Mouse (Mus musculus) adipose tissue, adult 10 weeks (tissue): Measurements from ENCODE around the gene Lgr4. TPM values are rescaled to one million over a fixed set of nuclear protein-coding genes. Genes with fewer than 3 reads are reported as not detected.

Source experiments
- polyA plus RNA-seq: library from polyadenylated mRNA; stranded (reverse); fragments of 350-450 nt; fragmentation: Illumina TruSeq; extraction: RNeasy Lipid Tissue Mini Kit (QIAGEN cat#74804); gene quantifications from one replicate; pipeline ENCODE4 v1.2.3, GENCODE M21; 2014; ENCODE audit warnings: low read depth, low replicate concordance

The Lgr4 gene
- polyA plus RNA-seq, result 23.4 TPM

GRCm38 (mm10) chr2:109917496-109918413, at the start of gene Lgr4:
Lgr4 (plus strand) TSS chr2:109917647.

DNA sequence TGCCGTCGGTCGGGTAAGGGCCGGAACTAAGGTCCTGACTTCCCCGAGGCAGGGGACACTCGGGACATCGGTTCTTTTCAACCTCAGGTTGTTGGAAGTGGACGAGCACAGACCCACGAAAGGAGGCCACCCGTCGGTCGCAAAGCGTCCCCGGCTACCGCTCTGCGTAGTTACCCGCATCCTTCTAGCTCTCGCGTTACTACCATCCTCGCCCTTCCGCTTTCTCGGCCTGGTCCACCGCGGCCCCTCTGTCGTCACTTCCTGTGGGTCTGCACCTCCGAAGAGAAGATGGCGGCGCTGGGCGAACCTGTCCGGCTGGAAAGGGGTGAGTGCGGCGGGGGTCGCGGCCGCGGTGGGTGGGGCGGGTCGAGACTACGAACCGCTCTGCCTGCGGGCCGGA, 26.9 kb upstream of the Lgr4 start, which contains the start of gene Lin7c:
TSS of gene Lin7c (plus strand) at position 257 of the 400 bp plus-strand sequence.

GRCm38 (mm10) chr2:110017616-110018505, 100.4 kb downstream of the Lgr4 start, which contains the start of gene Ccdc34:
Ccdc34 (plus strand) TSS chr2:110017817.

Other genes with a start within 250 kb of the Lgr4 start
- 0.10 TPM for gene Bdnf, start 242.9 kb upstream of the Lgr4 start, polyA plus RNA-seq
- 40.8 TPM for gene Lin7c, start 26.8 kb upstream of the Lgr4 start, polyA plus RNA-seq
- 10.4 TPM for gene Ccdc34, start 100.2 kb downstream of the Lgr4 start, polyA plus RNA-seq